Mouse (Mus musculus) liver, embryonic 16.5 days (tissue): ENCODE measurements around the gene Slc7a11. TPM values are rescaled to one million over a fixed set of nuclear protein-coding genes. Genes with fewer than 3 reads are reported as not detected.

Source experiments
- ATAC-seq: fragments of 200-750 bp; cut with Nextera tagmentation; 2 replicates; pipeline ENCODE4 v1.8.0; 2017; ENCODE audit warnings: low read depth, mild to moderate bottlenecking, moderate number of reproducible peaks, moderate library complexity
- H3K27ac ChIP-seq: fragments of 300-500 bp; sonication (generic); 2 replicates; pipeline ENCODE4 v1.5.1; 2014; ENCODE audit warnings: mild to moderate bottlenecking, low read length
- H3K27me3 ChIP-seq: fragments of 300-500 bp; sonication (generic); 2 replicates; pipeline ENCODE4 v1.6.1; 2014; ENCODE audit warnings: low read depth, low read length, mixed read lengths; ENCODE audit not compliant: control insufficient read depth, insufficient read depth
- H3K36me3 ChIP-seq: fragments of 300-500 bp; sonication (generic); 2 replicates; pipeline ENCODE4 v1.6.1; 2014; ENCODE audit warnings: mild to moderate bottlenecking; ENCODE audit not compliant: control insufficient read depth, insufficient read depth
- H3K4me1 ChIP-seq: fragments of 300-500 bp; sonication (generic); 2 replicates; pipeline ENCODE4 v1.6.1; 2014; ENCODE audit warnings: low read depth, low read length, mixed read lengths; ENCODE audit not compliant: control insufficient read depth
- H3K4me2 ChIP-seq: fragments of 300-500 bp; sonication (generic); 2 replicates; pipeline ENCODE4 v1.6.1; 2014; ENCODE audit warnings: low read depth, low read length, mixed read lengths
- H3K4me3 ChIP-seq: fragments of 300-500 bp; sonication (generic); 2 replicates; pipeline ENCODE4 v1.5.1; 2014; ENCODE audit warnings: low read depth, mild to moderate bottlenecking, low read length
- H3K9ac ChIP-seq: fragments of 300-500 bp; sonication (generic); 2 replicates; pipeline ENCODE4 v1.6.1; 2014; ENCODE audit warnings: low read depth, low read length
- H3K9me3 ChIP-seq: fragments of 300-500 bp; sonication (generic); replicated peaks from 2 replicates; pipeline ENCODE4 v1.6.1; 2016; ENCODE audit warnings: low read length; ENCODE audit not compliant: control insufficient read depth
- WGBS: fragments of 180-500 bp; shearing (Covaris S2); extraction: QIAGEN DNeasy Blood & Tissue Kit; methylation state at CpG from one replicate; pipeline ENCODE4 v1.1.7; 2014; ENCODE audit not compliant: insufficient replicate concordance; 5-methylcytosine and 5-hydroxymethylcytosine counted together
- polyA plus RNA-seq: library from polyadenylated mRNA; unstranded; fragments of >200 nt; fragmentation: Nextera tagmentation; extraction: Ambion mirVana; gene quantifications from 2 replicates; pipeline ENCODE4 v1.2.1, GENCODE M21; 2015

The Slc7a11 gene
- 0.13 and 0.26 TPM in 2 replicates for polyA plus RNA-seq

DNA sequence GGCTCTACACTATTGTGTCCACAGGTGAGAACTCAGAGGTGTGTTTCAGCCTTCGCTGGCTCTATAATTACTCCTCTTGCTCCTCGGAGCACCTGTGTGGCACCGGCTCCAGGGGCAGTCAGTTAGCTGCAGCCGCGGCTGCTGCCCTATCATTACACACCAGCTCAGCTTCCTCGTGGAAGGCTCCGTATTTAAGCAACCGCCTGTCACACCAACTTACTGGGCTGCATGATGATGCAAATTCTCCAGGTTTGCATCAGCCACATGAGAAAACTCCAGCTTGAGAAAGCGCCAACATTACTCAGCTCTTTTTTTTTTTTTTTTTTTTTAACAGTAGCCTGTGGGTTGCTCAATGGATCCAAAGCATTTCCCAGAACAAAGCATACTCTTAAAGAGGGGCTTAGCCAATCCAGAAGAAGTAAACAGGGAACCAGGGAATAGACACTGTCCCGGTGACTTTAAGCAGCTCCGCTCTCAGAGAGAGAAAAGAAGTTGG lies at the start of gene Slc7a11:
Slc7a11 (minus strand) TSS at position 194 of the 496 bp plus-strand sequence.
- no peak within 1 kb of the TSS for H3K27ac ChIP-seq

GRCm38 (mm10) chr3:50491678-50492077 lies 48.3 kb upstream of the Slc7a11 start:
- Histone ChIP-seq H3K4me3 (no peak overlapping the region), H3K9ac (no peak overlapping the region), H3K27ac (no peak overlapping the region), H3K9me3 (no peaks in the 10 kb centered on the region), H3K4me1 (no peaks in the 10 kb centered on the region), H3K27me3 (no peaks in the 10 kb centered on the region), H3K36me3 (no peaks in the 10 kb centered on the region), H3K4me2 (no peak overlapping the region)
- no peak for ATAC-seq
- 69% methylated on average over 2 of the region's 2 CpGs for WGBS

More for the DNA sequence above, at the start of gene Slc7a11:
- ATAC-seq = peak; percentile 67
- Histone ChIP-seq H3K4me2 (peak within 1 kb of the TSS; percentile 54), H3K9me3 (no peaks in the 10 kb centered on the region), H3K9ac (peak within 1 kb of the TSS; percentile 37; the same call in 1 of the 2 replicates), H3K27me3 (no peaks in the 10 kb centered on the region), H3K36me3 (no peaks in the 10 kb centered on the region), H3K4me1 (no peaks in the 10 kb centered on the region), H3K4me3 (peak within 1 kb of the TSS; percentile 43)
- WGBS = 2% methylated on average over 11 of the region's 11 CpGs

- no peaks in the 10 kb centered on the region for H3K36me3 ChIP-seq
- WGBS = 42% methylated on average over 1 of the region's 1 CpGs
- H3K9ac ChIP-seq = no peak overlapping the region
- ATAC-seq = no peak
- H3K4me3 ChIP-seq = no peak overlapping the region
- no peaks in the 10 kb centered on the region for H3K4me1 ChIP-seq
- H3K4me2 ChIP-seq = no peak overlapping the region
- no peak overlapping the region for H3K27ac ChIP-seq
- no peaks in the 10 kb centered on the region for H3K27me3 ChIP-seq
- no peaks in the 10 kb centered on the region for H3K9me3 ChIP-seq
Measured at GRCm38 (mm10) chr3:50484076-50484475, 40.7 kb upstream of the Slc7a11 start.

DNA sequence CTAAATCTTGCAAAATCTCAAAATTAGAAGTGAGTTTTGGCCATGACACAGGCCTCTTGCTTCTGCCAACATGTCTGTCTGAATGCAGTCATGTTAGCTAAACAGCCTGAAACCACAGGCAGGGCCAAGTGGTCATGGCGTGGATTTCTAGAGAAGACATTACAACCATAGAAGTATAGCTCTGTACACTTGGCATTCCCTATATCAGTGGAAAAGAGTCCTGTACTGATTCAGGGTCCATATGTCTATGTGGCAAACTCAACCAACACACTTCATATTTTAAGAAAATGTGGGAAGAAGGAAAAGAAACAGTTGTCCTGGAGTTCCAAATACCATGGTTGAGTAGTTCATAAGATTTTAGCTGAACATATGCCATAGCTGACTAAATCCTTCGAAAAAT lies 18.8 kb upstream of the Slc7a11 start:
- no peak for ATAC-seq
- no peak overlapping the region for H3K9ac ChIP-seq
- H3K36me3 ChIP-seq = no peaks in the 10 kb centered on the region
- no peak overlapping the region for H3K4me3 ChIP-seq
- no peak overlapping the region for H3K27ac ChIP-seq
- H3K27me3 ChIP-seq = no peaks in the 10 kb centered on the region
- 52% methylated on average over 2 of the region's 2 CpGs for WGBS
- H3K4me2 ChIP-seq = no peak overlapping the region
- H3K9me3 ChIP-seq = no peaks in the 10 kb centered on the region
- no peaks in the 10 kb centered on the region for H3K4me1 ChIP-seq

DNA sequence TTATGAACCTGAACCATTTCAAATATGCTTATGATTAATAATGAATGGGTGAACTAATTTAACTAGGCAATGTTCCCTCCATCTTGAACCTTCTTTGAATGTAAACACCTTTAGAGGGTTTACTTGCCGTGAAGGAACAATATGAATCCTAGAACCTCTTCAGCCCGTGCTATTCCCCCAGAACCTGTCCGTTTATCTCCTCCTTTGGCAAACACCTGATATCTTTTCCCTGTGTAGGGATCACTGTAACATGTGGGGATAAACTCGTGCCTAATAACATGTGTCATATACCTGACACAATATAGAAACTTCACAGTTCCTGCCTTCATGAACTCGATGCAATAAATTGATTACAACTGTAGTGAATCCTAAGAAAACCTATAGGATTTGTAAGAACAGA lies 13.7 kb upstream of the Slc7a11 start:
- Histone ChIP-seq H3K4me3 (no peak overlapping the region), H3K4me2 (no peak overlapping the region), H3K9me3 (no peaks in the 10 kb centered on the region), H3K27me3 (no peaks in the 10 kb centered on the region), H3K9ac (no peak overlapping the region), H3K27ac (no peak overlapping the region), H3K4me1 (no peaks in the 10 kb centered on the region), H3K36me3 (no peaks in the 10 kb centered on the region)
- ATAC-seq = no peak
- 58% methylated on average over 5 of the region's 5 CpGs for WGBS

- Histone ChIP-seq H3K36me3 (no peaks in the 10 kb centered on the region), H3K4me1 (no peaks in the 10 kb centered on the region), H3K9me3 (no peaks in the 10 kb centered on the region), H3K9ac (no peak overlapping the region), H3K4me3 (no peak overlapping the region), H3K27me3 (no peaks in the 10 kb centered on the region), H3K27ac (no peak overlapping the region), H3K4me2 (no peak overlapping the region)
- WGBS = 68% methylated on average over 4 of the region's 4 CpGs
- no peak for ATAC-seq
Measured at GRCm38 (mm10) chr3:50456564-50456963, 13.2 kb upstream of the Slc7a11 start.

- no peak for ATAC-seq
- no peaks in the 10 kb centered on the region for H3K27me3 ChIP-seq
- H3K4me1 ChIP-seq = no peaks in the 10 kb centered on the region
- H3K36me3 ChIP-seq = no peaks in the 10 kb centered on the region
- 43% methylated on average over 1 of the region's 1 CpGs for WGBS
- H3K4me3 ChIP-seq = no peak overlapping the region
- no peak overlapping the region for H3K9ac ChIP-seq
- no peak overlapping the region for H3K27ac ChIP-seq
- H3K4me2 ChIP-seq = no peak overlapping the region
- H3K9me3 ChIP-seq = no peaks in the 10 kb centered on the region
Measured at GRCm38 (mm10) chr3:50456023-50456422, 12.6 kb upstream of the Slc7a11 start.

DNA sequence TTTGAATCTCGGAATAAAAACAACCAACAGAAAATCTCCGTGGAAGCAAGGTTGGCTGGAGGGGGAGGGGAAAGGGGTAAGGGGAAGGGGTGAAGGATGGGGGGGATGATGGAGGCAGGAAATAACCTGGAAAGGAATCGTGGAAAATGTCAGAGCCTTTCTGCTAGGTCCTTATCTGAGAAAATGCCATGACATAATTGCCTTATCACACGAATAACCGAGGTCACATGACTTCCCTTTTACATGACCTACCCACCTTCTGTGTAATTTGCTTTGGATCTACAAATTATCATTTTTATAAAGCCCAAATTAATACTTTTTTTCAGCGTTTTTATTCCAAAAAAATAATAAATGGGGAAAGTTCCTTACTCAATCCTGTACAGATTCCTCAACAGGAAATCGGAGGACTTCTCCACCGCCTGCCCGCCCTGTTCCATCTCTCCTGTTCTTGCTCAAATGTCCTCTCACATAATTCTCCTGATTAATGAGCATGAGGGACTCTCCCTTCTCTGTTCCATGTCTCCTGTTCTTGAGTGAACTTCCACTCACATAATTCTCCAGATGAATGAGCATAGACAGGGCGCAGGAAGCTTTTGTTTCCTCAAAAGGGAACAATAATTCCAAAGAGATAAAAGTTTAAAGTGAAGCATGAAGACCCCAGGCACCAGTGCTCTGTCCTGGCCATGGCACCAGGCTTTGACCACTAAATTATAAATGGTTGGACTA lies 1.8 kb upstream of the Slc7a11 start:
- no peak overlapping the region for H3K4me2 ChIP-seq
- H3K27me3 ChIP-seq = no peaks in the 10 kb centered on the region
- no peak overlapping the region for H3K27ac ChIP-seq
- no peaks in the 10 kb centered on the region for H3K9me3 ChIP-seq
- no peaks in the 10 kb centered on the region for H3K36me3 ChIP-seq
- WGBS = 45% methylated on average over 10 of the region's 10 CpGs
- H3K9ac ChIP-seq = no peak overlapping the region
- ATAC-seq = no peak
- H3K4me1 ChIP-seq = no peaks in the 10 kb centered on the region
- no peak overlapping the region for H3K4me3 ChIP-seq

DNA sequence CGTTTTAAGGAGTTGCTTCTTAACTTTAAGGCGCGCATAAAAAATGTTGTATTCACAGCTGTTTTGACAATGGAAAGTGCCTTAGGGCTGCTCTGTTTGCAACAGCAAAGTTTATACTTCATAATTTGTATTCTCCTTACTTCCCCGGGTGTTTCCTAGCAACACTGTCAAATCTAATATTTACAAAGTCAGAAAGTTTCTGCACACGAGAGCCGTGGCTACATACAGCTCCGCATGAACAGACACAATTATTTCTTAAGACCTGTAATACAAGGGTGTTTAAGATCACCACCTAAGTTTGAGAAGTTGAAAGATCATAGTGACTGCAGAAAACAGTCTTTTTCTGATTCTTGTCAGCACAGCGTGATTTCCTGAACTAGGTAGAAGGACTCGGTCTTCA lies 528 bp upstream of the Slc7a11 start:
- Histone ChIP-seq H3K9ac (no peak overlapping the region), H3K27me3 (no peaks in the 10 kb centered on the region), H3K4me3 (peak overlapping the region; percentile 43), H3K27ac (no peak overlapping the region), H3K4me2 (peak overlapping the region; percentile 54), H3K36me3 (no peaks in the 10 kb centered on the region), H3K4me1 (no peaks in the 10 kb centered on the region), H3K9me3 (no peaks in the 10 kb centered on the region)
- ATAC-seq = no peak
- WGBS = 20% methylated on average over 9 of the region's 9 CpGs
